Mouse (Mus musculus) cerebellum, adult 11 months (tissue): ENCODE results near the gene Mtm1.
A peak's percentile ranks its signal among the peaks of the same experiment; 100 is the strongest.
"Not testable (repeated sequence)": the region's sequence is repeated elsewhere in the genome, so short reads cannot be mapped to it uniquely, and the experiment has no call there.

Experiments used
- DNase-seq: peaks from one replicate; pipeline ENCODE4 v3.0.0; 2022

Mtm1 gene

DNA sequence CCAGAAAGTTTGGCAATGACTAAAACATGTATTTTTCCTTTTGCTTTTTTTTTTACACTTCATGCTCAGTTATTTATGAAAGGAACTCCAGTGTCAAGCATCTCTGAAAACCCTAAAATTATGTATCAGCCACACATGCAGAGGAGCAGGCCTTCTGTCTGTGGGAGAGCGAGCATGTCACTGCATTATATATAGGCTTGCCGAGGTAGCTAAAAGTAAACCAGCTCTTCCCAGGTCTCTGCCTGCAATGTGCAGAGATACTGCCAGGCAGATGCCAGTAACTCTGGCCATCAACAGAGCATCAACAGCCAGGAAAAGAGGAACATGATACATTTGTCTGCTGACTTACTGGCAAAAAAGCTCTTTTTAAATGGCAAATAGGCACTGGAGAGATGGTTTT is 83.6 kb downstream of the Mtm1 start:
- no peak for DNase-seq

DNA sequence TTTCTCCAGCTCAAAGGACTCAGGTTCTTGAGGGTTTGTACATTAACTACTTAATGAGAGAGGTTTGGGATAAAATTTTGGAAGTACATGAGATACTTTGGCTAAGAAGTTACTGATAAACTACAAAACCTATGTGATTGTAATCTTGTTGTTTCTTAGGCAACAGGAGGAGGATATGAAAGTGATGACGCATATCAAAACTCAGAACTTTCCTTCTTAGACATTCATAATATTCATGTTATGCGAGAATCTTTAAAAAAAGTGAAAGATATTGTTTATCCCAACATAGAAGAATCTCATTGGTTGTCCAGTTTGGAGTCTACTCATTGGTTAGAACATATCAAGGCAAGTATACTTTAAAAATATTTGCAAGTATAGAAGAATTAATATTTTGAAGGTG is 85.4 kb downstream of the Mtm1 start:
- DNase-seq, result no peak

DNA sequence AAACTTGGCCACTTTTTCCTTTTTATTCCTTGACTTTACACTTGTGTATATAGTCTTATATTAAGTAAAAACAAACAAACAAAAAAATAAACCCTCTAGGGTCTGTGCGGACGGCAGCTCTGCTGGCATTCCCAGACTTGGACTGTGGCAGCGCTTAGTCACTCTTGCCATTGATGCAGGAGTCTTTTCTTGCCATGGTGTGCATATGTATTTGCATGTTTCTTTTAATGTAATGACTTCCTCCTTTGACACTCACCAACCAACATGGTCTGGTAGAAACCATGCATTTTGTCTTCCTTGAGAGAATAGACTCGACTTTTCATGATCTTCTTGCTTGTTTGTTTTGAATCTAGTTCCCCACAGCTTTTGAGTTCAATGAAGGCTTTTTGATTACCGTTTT is 91.6 kb downstream of the Mtm1 start:
- DNase-seq, result no peak

DNA sequence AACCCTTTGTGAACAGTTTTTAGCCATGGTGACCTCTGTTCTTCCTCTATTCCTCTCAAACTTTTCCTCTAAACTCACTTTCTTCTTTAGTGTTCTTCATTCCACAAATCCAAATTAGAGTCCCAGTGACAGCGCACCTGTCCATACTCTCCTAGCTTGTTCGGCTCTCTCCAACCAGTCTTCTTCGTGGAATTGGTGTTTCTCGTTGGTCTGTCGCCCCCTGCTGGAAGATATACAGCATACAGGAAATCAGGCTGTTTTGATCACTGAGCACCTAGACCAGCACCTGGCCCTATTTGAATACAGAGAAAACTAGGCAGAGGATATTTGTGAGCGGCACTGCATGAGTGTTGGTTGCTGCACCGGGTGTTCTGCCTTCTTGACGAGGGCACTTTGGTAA is 100.7 kb downstream of the Mtm1 start:
- DNase-seq, result peak; percentile 43

DNA sequence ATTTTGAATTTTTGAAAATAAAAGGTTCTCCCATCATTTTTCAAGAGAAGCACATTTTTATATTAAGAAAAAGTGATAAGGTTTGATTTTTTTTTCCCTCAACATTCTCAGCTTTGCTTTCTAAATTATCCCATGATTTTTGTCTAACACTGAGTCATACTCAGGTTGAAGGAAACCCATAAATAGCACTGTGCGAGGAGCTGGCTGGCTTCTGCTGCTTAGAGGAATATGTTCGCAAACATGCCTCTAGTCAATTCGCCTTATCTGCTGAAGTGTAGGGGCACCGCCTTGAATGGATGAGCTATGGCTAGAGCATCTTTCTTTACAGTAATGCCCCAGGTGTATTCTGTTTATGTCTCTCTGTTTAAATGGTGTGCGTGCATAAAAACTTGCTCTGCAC is 103.8 kb downstream of the Mtm1 start:
- no peak for DNase-seq

DNA sequence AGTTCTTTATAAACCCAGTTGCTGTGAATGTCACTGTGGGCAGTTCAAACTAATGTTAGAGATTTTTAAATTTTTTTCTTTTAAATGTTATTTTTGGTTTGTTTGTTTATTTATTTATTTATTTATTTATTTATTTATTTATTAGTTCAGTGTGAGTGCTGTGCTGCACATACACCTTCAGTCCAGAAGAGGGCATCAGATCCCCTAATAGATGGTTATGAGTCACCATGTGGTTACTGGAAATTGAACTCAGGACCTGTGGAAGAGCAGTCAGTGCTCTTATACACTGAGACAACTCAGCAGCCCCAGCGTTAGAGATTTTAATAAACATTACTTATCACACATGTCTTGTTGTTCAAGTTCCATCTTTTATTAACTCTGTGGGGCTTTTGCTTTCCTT is 141.5 kb downstream of the Mtm1 start:
- DNase-seq, result no peak

DNA sequence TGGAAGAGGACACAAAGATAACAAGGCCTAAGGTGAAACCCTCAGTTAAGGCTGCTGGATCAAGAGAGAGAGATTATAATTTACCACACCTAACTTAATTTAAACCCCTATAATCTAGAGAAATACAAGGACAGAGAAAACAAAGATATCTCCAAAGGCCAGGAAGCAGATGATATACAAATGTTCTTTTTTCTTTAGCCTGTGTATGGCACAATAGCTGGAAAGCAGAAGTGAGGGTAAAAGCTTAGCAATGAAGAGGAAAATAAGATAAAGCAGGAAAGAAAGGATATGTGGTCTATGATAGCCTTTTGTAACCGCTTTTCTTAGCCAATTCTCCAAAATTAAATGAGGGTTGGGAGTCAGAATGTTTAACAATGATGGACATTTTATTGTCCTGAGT is 144.8 kb downstream of the Mtm1 start:
- DNase-seq, result no peak

DNA sequence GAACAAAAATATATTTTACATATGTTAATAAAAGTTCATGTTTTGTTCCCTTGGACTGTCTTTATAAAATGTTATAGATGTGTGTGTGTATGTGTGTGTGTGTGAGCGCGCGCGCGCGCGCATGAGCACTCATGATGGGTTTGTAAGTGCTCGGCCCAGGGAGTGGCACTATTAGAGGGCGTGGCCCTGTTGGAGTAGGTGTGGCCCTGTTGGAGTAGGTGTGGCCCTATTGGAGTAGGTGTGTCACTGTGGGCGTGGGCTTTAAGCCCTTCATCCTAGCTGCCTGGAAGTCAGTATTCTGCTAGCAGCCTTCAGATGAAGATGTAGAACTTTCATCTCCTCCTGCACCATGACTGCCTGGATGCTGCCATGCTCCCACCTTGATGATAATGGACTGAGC is 151.2 kb downstream of the Mtm1 start:
- not testable (repeated sequence) for DNase-seq

DNA sequence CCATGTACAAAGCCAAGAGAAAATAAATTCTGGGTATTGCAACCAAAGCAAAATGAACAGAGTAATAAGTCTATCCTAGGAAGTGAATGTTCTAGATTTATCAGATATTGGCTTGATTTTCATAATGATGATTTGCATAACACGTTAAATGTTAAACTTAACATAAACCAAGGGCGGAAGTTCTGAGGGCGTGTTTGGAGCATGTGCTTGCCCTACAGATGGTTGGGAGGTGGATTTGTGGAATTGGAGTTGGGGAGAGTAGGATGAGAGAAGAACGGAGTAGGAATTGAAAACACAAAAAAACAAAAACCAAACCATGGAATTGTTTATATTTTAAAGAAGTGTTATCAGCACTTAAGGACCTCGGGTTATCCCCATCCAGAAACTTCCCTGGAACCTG is 153.5 kb downstream of the Mtm1 start:
- DNase-seq, result no peak

DNA sequence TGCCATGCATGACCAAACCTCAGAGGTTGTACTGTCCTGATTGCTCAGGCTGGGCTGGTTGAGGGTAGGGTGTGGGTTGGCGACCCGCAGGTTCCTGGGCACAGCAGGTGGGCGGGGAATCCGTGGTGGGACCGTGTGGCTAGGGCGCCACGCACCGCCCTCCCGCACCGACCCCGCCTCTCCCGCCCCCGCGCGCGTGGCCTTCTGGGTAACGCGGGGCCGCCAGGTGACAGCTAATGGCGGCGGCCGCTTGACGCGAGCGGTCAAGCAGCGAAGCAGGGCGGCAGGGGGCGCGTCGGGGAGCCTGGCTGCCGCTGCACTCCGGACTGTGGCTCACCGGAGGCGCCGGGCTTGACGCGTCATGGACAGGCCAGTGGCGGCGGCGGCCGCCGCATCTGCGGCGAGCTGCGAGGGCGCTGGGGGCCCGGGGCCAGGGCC is 154.0 kb downstream of the Mtm1 start, which contains the start of gene Mtmr1:
Gene Mtmr1 (plus strand): TSS at position 207 of the 438 bp plus-strand sequence.
- peak; percentile 80 for DNase-seq

DNA sequence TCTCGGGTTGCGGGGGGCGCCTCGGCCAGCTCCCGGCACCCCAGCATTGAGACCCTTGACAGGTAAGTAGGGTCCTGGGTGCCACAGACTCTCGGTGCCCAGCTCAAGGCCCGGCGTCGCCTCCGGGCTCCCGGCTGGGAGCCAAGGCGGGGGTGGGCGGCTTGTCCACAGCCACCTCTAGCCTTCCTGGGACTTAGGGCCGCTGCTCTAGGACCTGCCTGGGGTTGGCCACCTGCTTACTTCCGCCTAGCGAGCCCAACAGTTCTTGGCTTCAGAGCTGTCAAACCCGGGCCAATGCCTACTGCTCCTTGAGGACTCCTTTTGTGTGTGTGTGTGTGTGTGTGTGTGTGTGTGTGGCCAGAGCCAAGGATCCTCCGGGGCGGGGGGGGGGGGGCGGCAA is 154.4 kb downstream of the Mtm1 start:
- DNase-seq, result peak; percentile 42
